Mouse (Mus musculus) v-Abl transformed pro-B cells (cell line): ENCODE measurements around the gene Ranbp6.

ENCODE experiments used
- in situ Hi-C, 2 experiments: fragments of 400-800 bp; cut with MboI; formaldehyde crosslinking; loops; one replicate each; pipeline ENCODE4 v1.15.1; 2025; ENCODE audit not compliant: unreplicated experiment in 2 of 2

Gene Ranbp6

GRCm38 (mm10) chr19:29812581-29813460 lies at the start of gene Ranbp6:
Gene Ranbp6 (minus strand): TSS chr19:29812974.
- in situ Hi-C loops = loop anchor here (10.0 to 25.0 kb wide), 9 partner anchors 108 to 1801 kb away; partner anchors contain the start of genes Cd274 (in 1 of the 2), Cdc37l1 (in 1 of the 2), Jak2 (in 1 of the 2) and Plgrkt (in 1 of the 2)

DNA sequence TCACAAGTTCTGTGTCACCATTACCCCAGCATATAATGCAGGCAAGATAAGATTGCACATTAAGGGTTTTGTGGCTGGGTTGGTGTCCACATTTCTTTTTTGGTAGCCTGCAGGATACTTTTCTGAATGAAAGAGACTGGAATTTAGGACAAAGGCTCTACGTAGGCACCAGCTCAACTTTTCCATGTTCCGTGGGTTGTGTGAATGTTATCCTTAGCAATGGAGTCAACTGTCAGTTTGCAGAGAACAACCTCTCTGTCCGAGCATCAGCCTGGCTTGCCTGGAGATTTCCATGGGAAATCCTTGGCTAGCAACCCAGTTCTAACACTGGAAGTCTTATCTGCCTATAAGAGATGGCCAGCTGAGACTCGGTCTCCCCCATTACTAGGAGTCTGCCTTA lies 48.0 kb upstream of the Ranbp6 start:
- in situ Hi-C loops = no loop called here

DNA sequence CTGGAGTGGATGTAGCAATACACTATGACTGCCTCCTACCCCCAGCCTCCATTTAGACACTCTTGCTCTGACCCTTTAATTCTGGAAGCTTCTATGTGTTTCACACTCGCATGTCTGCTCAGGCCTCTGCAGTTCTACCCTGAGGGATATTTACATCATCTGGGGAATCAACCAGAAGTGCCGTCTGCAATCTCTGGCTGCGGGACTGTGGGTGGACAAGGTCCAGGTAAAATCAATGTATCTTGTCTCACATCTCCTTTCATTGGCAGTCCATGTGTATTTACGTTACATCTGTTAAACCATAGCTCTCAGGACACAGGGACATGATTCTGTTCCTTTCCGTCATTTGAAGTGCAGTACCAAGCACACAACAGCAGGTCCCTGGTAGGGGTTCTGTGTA lies 44.5 kb upstream of the Ranbp6 start:
- in situ Hi-C loops = no loop called here

DNA sequence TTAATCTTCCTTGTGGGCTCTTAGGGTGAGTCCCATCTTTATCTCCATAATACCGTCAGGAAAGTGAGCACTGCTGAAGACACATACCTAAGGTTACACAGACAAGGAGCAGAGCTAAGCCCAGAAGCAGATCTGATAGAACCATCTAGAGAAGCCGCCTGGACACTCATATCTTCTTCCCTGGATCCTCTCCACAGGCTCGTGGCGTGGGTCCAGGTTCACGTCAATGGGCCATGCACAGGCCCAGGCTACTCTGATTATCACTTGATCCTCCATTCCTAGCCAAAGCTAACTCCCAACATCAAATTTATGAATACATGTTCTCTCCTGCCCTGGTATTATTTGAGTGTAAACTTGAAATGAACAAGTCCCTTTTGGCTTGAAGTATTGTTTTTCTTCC lies 40.9 kb upstream of the Ranbp6 start:
- in situ Hi-C loops = no loop called here

- in situ Hi-C loops = no loop called here
These were observed 38.4 kb upstream of the Ranbp6 start for GRCm38 (mm10) chr19:29851036-29851690.

- in situ Hi-C loops = loop anchor here in 1 of 2 experiments (25.0 kb wide), 1 partner anchor 1912 kb away; the partner anchor contains the start of gene Prkg1
These were observed 37.3 kb upstream of the Ranbp6 start for GRCm38 (mm10) chr19:29849924-29850551.

DNA sequence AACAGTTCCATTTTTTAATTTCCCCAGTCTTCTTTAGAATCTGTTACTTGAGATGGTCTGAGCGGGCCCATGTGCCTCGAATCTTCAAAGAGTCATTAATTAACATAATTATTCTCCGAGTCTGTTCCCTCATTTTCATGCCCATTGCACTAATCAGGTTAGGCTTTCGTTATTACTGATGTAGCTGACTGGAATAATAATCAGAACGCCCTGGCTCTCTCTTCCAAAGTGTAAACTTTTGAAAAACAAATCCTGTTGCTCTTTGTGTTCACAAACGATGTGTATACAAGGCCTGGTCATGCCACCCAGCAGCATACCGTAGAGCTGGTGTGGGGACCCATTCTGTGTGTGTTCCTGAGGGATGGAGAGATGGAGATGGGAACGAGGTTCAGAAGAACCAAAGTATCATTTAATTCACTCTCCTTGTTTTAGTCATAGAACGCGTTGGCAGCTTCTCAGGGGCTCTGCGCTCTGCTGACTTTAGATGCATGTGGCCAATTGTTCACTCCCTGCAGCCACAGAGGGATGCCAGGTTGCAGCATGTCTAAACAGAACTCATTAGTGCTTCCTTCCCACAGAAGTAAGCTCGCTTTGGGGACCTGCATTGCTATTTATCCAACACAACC lies 31.4 kb upstream of the Ranbp6 start:
- in situ Hi-C loops = loop anchor here in 1 of 2 experiments (25.0 kb wide), 1 partner anchor 1918 kb away; the partner anchor contains the start of gene Prkg1

- in situ Hi-C loops = loop anchor here in 1 of 2 experiments (25.0 kb wide), 1 partner anchor 1919 kb away; the partner anchor contains the start of gene Prkg1
These were observed 30.9 kb upstream of the Ranbp6 start for GRCm38 (mm10) chr19:29843641-29844035.

- in situ Hi-C loops = loop anchor here in 1 of 2 experiments (25.0 kb wide), 1 partner anchor 1919 kb away; the partner anchor contains the start of gene Prkg1
These were observed 30.2 kb upstream of the Ranbp6 start for GRCm38 (mm10) chr19:29842973-29843372.

DNA sequence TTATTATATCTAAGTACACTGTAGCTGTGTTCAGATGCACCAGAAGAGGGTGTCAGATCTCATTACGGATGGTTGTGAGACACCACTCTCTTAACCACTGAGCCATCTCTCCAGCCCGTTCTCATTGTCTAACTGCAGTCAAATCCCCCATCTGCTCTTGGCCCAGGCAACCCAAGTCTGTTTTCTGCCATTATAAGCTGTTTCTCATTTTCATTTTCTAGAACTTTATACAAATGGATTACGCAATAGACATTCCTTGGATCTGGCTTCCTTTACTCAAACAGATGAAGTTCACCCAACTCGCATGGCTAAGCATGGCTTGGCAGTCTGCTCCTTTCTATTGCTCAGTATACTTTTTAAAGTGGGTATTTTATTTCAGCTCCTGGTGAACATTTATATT lies 27.9 kb upstream of the Ranbp6 start:
- in situ Hi-C loops = loop anchor here in 1 of 2 experiments (25.0 kb wide), 1 partner anchor 1922 kb away; the partner anchor contains the start of gene Prkg1

- in situ Hi-C loops = loop anchor here in 1 of 2 experiments (25.0 kb wide), 1 partner anchor 1924 kb away; the partner anchor contains the start of gene Prkg1
These were observed 25.9 kb upstream of the Ranbp6 start for GRCm38 (mm10) chr19:29838636-29839135.

- in situ Hi-C loops = loop anchor here in 1 of 2 experiments (25.0 kb wide), 1 partner anchor 1924 kb away; the partner anchor contains the start of gene Prkg1
These were observed 25.4 kb upstream of the Ranbp6 start for GRCm38 (mm10) chr19:29838171-29838570.

DNA sequence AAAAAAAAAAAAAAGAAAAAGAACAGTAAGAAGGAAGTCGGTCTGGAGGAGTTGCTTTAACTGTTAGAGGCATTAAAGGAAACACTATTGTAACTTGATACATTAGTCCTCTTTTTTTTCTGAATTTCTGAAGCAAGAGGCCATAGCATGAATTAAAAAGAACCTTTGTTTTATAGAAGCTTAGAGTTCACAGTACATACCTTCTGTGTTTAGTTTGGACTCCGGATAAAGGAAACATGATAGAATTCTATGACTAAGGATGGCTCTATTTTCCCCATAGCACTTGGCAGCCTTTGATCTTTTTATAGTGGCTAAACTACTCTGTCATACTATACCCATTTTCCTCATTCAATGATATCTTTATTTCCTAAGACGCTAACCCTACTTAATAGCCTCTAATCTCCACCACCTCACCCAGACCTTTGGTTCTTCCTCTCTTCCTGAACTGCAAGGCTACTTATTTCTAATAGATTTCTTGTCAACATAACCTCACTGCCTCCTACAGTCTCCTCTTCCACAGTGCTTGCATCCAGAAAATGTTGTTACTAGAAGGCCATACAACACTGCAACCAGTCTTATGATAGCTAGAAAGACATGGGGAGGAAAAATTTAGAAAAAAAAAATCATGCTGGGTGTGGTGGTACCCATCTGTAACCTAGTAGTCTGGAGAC lies 22.7 kb upstream of the Ranbp6 start:
- in situ Hi-C loops = loop anchor here in 1 of 2 experiments (25.0 kb wide), 1 partner anchor 1927 kb away; the partner anchor contains the start of gene Prkg1

GRCm38 (mm10) chr19:29830911-29831310 lies 18.1 kb upstream of the Ranbp6 start:
- in situ Hi-C loops = loop anchor here in 1 of 2 experiments (25.0 kb wide), 1 partner anchor 1931 kb away; the partner anchor contains the start of gene Prkg1

DNA sequence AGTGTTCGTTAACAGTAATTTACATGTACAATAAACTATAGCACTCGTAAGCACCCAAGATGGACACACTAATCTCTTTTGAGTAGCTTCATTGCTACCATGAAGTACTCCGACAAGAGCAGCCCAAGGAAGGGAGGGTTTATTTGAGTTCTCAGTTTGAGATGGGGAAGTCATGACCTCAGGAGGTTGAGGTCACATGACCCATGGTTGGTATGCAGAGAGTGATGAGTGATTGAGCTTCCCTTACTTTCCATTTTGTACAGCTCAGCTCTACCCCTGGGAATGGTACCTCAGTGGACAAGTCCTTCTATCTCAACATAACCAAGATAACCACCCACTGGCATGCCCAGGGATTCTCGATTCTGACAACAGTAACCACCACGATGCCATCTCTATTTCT lies 15.8 kb upstream of the Ranbp6 start:
- in situ Hi-C loops = loop anchor here in 1 of 2 experiments (10.0 to 25.0 kb wide), 2 partner anchors 726 to 1934 kb away; partner anchors contain the start of gene Prkg1

GRCm38 (mm10) chr19:29826686-29827085 lies 13.9 kb upstream of the Ranbp6 start:
- in situ Hi-C loops = loop anchor here in 1 of 2 experiments (10.0 to 25.0 kb wide), 2 partner anchors 728 to 1936 kb away; partner anchors contain the start of gene Prkg1

DNA sequence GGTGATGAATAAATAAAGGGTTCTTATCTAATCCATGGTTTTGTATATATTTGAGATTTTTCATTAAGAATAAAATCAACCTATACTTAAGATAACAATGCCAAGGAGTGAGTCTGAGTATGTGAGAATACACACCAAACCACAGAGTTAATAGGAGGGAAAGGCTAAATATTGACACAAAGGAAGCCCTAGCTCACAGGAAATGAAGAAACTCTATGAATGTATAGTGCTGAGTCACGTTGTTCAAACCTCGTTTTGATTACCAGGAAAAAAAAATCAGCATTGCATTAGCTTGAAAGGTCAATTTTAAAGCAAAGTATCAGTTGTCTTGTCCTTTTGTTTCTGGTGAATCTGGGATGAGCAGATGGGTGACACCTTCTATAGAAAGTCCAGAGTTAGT lies 12.2 kb upstream of the Ranbp6 start:
- in situ Hi-C loops = loop anchor here in 1 of 2 experiments (10.0 to 25.0 kb wide), 2 partner anchors 730 to 1937 kb away; partner anchors contain the start of gene Prkg1

DNA sequence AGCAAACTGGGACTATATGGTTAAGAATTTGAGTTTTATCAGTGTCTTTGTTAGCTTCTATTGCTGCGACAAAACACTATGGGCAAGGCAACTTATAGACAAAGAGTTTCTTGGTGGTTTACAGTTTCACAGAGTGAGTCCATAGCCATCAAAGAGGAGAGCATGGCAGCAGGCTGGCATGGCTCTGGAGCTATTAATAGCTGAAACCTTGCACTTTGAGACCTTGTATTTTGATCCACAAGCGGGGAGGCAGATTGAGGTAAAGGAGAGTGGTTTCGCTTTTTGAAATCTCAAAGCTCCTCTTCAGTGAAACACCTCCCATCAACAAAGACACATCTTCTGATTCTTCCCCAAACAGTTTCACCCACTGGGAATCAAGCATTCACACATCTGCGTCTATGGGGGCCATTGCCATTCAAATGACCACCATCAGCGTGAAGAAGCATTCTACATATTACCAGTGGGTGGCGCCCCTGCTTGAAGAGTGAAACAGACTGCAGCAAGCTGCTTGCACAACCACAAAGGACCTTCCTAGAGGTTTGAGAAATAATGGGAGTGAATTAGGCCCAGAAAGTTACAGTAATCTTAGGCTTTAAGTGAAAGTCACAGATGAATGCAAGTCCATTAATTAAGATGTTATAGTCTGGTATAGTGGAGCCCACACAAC lies 11.4 kb upstream of the Ranbp6 start:
- in situ Hi-C loops = loop anchor here (5.0 to 25.0 kb wide), 12 partner anchors 142 to 1812 kb away; partner anchors contain the start of genes Cd274 (in 1 of the 2), Cdc37l1 (in 1 of the 2), Jak2 (in 1 of the 2) and Plgrkt (in 1 of the 2)
